23 mouse cellular contexts compared by ENCODE assay signal in genomic region chr7:132236789-132237188, GRCm38 (mm10).
DNase-seq lines count a peak whose midpoint lies in the region; ATAC-seq and TF ChIP-seq lines count a peak whose summit lies in the region.
"Had no signal": no experiment of that assay in that cellular context is flagged by ENCODE, and none has a peak within 500 bp of the region (broad histone marks: within the 10 kb centered on the region; RNA-seq: fewer than 3 reads in every experiment).

No protein-coding gene starts in this region.

- H3K27me3 ChIP-seq in forebrain, embryonic 12.5 days = no peaks in the 10 kb centered on the region
- no peaks in the 10 kb centered on the region for H3K27me3 ChIP-seq in forebrain, embryonic 15.5 days
- no peaks in the 10 kb centered on the region for H3K27me3 ChIP-seq in kidney, adult 2 months (replicated peaks; ENCODE audit: control insufficient read depth, insufficient read depth, low read length)
- H3K27me3 ChIP-seq in kidney, embryonic 16.5 days (ENCODE audit: insufficient read depth, low read length) = no peaks in the 10 kb centered on the region
- H3K27me3 ChIP-seq in small intestine, adult 2 months (ENCODE audit: control insufficient read depth, insufficient read depth, low read length) = no peaks in the 10 kb centered on the region
- H3K27me3 ChIP-seq: heart, embryonic 15.5 days; liver, embryonic 13.5 days; midbrain, embryonic 15.5 days; neural tube, embryonic 12.5 days; Patski had no signal

- no peaks in the 10 kb centered on the region for H3K9me3 ChIP-seq in forebrain, embryonic 12.5 days
- no peaks in the 10 kb centered on the region for H3K9me3 ChIP-seq in forebrain, embryonic 15.5 days
- H3K9me3 ChIP-seq in kidney, embryonic 16.5 days (ENCODE audit: low read length) = no peaks in the 10 kb centered on the region
- H3K9me3 ChIP-seq: heart, embryonic 15.5 days; liver, embryonic 13.5 days; midbrain, embryonic 15.5 days; neural tube, embryonic 12.5 days had no signal

- H3K4me2 ChIP-seq in forebrain, embryonic 12.5 days = no peak overlapping the region
- no peak overlapping the region for H3K4me2 ChIP-seq in forebrain, embryonic 15.5 days (replicated peaks)
- H3K4me2 ChIP-seq in kidney, embryonic 16.5 days (replicated peaks; ENCODE audit: low read depth, low read length) = no peak overlapping the region
- H3K4me2 ChIP-seq: heart, embryonic 15.5 days; liver, embryonic 13.5 days; midbrain, embryonic 15.5 days; neural tube, embryonic 12.5 days had no signal

- no peak for ATAC-seq in forebrain, embryonic 12.5 days (ENCODE audit: low FRiP score)
- ATAC-seq in forebrain, embryonic 15.5 days (replicated peaks) = no peak
- ATAC-seq in kidney, embryonic 16.5 days (ENCODE audit: low FRiP score, low TSS enrichment) = no peak
- ATAC-seq: forebrain, postnatal 0 days; midbrain, embryonic 15.5 days; Patski had no signal

- H3K36me3 ChIP-seq in forebrain, embryonic 12.5 days (replicated peaks) = peaks cover 15% of the 10 kb centered on the region
- peaks cover 10% of the 10 kb centered on the region; the same call in 1 of the 2 replicates for H3K36me3 ChIP-seq in forebrain, embryonic 15.5 days
- no peaks in the 10 kb centered on the region for H3K36me3 ChIP-seq in kidney, adult 2 months (ENCODE audit: control insufficient read depth, insufficient read depth, low read length)
- peaks cover 3% of the 10 kb centered on the region; the same call in 1 of the 2 replicates for H3K36me3 ChIP-seq in kidney, embryonic 16.5 days (ENCODE audit: insufficient read depth, low read length)
- H3K36me3 ChIP-seq in small intestine, adult 2 months (ENCODE audit: control insufficient read depth, insufficient read depth, low read length) = 0 out of 2 replicates have a peak, but pooled peaks cover 4% of the 10 kb centered on the region
- H3K36me3 ChIP-seq: G1E; heart, embryonic 15.5 days had no signal

- peak; percentile 62 for DNase-seq in kidney, adult 2 months
- no peak for DNase-seq in layer of hippocampus, adult 2 months (ENCODE audit: low spot score in 2 of 2)
- DNase-seq in layer of hippocampus, postnatal 25 days (ENCODE audit: extremely low spot score in 1 of 2, low spot score in 1 of 2) = no peak
- DNase-seq: adrenal gland, adult 8-10 months; B cell, adult 2 months; cerebellum, adult 8-10 months; forebrain, postnatal 0 days; heart, postnatal 4 days; layer of hippocampus, adult 9-11 months; liver, embryonic 13.5 days; right cerebral cortex, postnatal 14 days; spleen, adult 18-20 months had no signal

- TF ChIP-seq CTCF in kidney, adult 2 months (conservative IDR thresholded peaks at IDR 0.05; ENCODE audit: insufficient read depth, insufficient read length, low read depth, low read length) = no peak
- TF ChIP-seq CTCF in layer of hippocampus, adult 2 months (conservative IDR thresholded peaks at IDR 0.05) = no peak
- no peak for TF ChIP-seq CTCF in small intestine, adult 2 months (IDR thresholded peaks at IDR 0.05; ENCODE audit: extremely low read depth, insufficient read length, insufficient replicate concordance, low read depth, low read length)

- H3K27ac ChIP-seq in forebrain, embryonic 12.5 days = 0 out of 2 replicates have a peak overlapping the region, but pooled peaks have one; percentile 0
- no peak overlapping the region; the same call in 1 of the 2 replicates for H3K27ac ChIP-seq in forebrain, embryonic 15.5 days (replicated peaks)
- peak overlapping the region; percentile 49 for H3K27ac ChIP-seq in kidney, adult 2 months (ENCODE audit: insufficient read depth, low read depth, low read length)
- no peak overlapping the region for H3K27ac ChIP-seq in kidney, embryonic 16.5 days (ENCODE audit: low read length)
- peak overlapping the region; percentile 40; the same call in 1 of the 2 replicates for H3K27ac ChIP-seq in layer of hippocampus, adult 2 months
- 0 out of 2 replicates have a peak overlapping the region, but pooled peaks have one; percentile 3 for H3K27ac ChIP-seq in small intestine, adult 2 months (ENCODE audit: insufficient read depth, low read depth, low read length)
- H3K27ac ChIP-seq: heart, embryonic 15.5 days; liver, embryonic 13.5 days; macrophage; midbrain, embryonic 15.5 days; neural tube, embryonic 12.5 days had no signal

- no peak for TF ChIP-seq POLR2A in kidney, adult 2 months (IDR thresholded peaks at IDR 0.05; ENCODE audit: low read depth, low read length)
- TF ChIP-seq POLR2A in small intestine, adult 2 months (IDR thresholded peaks at IDR 0.05; ENCODE audit: low read depth, low read length) = no peak

- H3K4me3 ChIP-seq in forebrain, embryonic 12.5 days (replicated peaks) = no peak overlapping the region
- H3K4me3 ChIP-seq in forebrain, embryonic 15.5 days = no peak overlapping the region
- no peak overlapping the region for H3K4me3 ChIP-seq in kidney, adult 2 months (ENCODE audit: insufficient read depth, low read depth, low read length)
- H3K4me3 ChIP-seq in kidney, embryonic 16.5 days (ENCODE audit: low read length) = no peak overlapping the region
- no peak overlapping the region for H3K4me3 ChIP-seq in layer of hippocampus, adult 2 months
- H3K4me3 ChIP-seq in small intestine, adult 2 months (ENCODE audit: low read depth, low read length) = no peak overlapping the region
- H3K4me3 ChIP-seq: heart, embryonic 15.5 days; left cerebral cortex, adult 2 months; liver, embryonic 13.5 days; midbrain, embryonic 15.5 days; neural tube, embryonic 12.5 days had no signal

- WGBS in forebrain, embryonic 12.5 days = 83% methylated on average over 8 of the region's 8 CpGs
- WGBS in forebrain, embryonic 15.5 days = 67% methylated on average over 8 of the region's 8 CpGs
- WGBS in kidney, adult 2 months = 66% methylated on average over 8 of the region's 8 CpGs
- WGBS in kidney, embryonic 16.5 days = 68% methylated on average over 8 of the region's 8 CpGs
- 70% methylated on average over 8 of the region's 8 CpGs for WGBS in small intestine, adult 2 months

- H3K9ac ChIP-seq in forebrain, embryonic 12.5 days = no peak overlapping the region
- H3K9ac ChIP-seq in forebrain, embryonic 15.5 days (replicated peaks) = no peak overlapping the region
- no peak overlapping the region for H3K9ac ChIP-seq in kidney, embryonic 16.5 days (replicated peaks; ENCODE audit: low read length)
- H3K9ac ChIP-seq: forebrain, postnatal 0 days; heart, embryonic 15.5 days; liver, embryonic 13.5 days; midbrain, embryonic 15.5 days; neural tube, embryonic 12.5 days had no signal

- H3K4me1 ChIP-seq in forebrain, embryonic 12.5 days = 0 out of 2 replicates have a peak, but pooled peaks cover 4% of the 10 kb centered on the region
- H3K4me1 ChIP-seq in forebrain, embryonic 15.5 days = 0 out of 2 replicates have a peak, but pooled peaks cover 3% of the 10 kb centered on the region
- H3K4me1 ChIP-seq in kidney, adult 2 months (ENCODE audit: control insufficient read depth, insufficient read depth, low read length) = peaks cover 6% of the 10 kb centered on the region; the same call in 1 of the 2 replicates
- H3K4me1 ChIP-seq in kidney, embryonic 16.5 days (ENCODE audit: insufficient read depth, low read length) = peaks cover 13% of the 10 kb centered on the region; the same call in 1 of the 2 replicates
- H3K4me1 ChIP-seq in small intestine, adult 2 months (ENCODE audit: control insufficient read depth, insufficient read depth, insufficient read length, low read length) = peaks cover 4% of the 10 kb centered on the region; the same call in 1 of the 2 replicates
- H3K4me1 ChIP-seq: midbrain, embryonic 15.5 days had no signal

Comparison
In these comparisons a context has a peak if more than half of its experiments do, and no peak if none do; other contexts are left out.
1. H3K27ac ChIP-seq: peak in forebrain, embryonic 12.5 days (single experiment), kidney, adult 2 months (single experiment), layer of hippocampus, adult 2 months (single experiment) and small intestine, adult 2 months (single experiment); none in forebrain, embryonic 15.5 days (single experiment) and kidney, embryonic 16.5 days (single experiment).